Mouse (Mus musculus) embryonic facial prominence, embryonic 11.5 days (tissue): ENCODE results near the gene Mansc1. TPM values are rescaled to one million over a fixed set of nuclear protein-coding genes. Genes with fewer than 3 reads are reported as not detected.

Experiments
- ATAC-seq: fragments of 200-750 bp; cut with Nextera tagmentation; replicated peaks from 2 replicates; pipeline ENCODE4 v1.8.0; 2017; ENCODE audit warnings: low read depth; ENCODE audit not compliant: insufficient number of reproducible peaks, low FRiP score, low TSS enrichment
- DNase-seq: peaks from one replicate; pipeline ENCODE4 v3.0.0-alpha.2; 2015; ENCODE audit warnings: low spot score
- H3K27ac ChIP-seq: fragments of 300-500 bp; sonication (generic); replicated peaks from 2 replicates; pipeline ENCODE4 v1.5.1; 2014; ENCODE audit warnings: mild to moderate bottlenecking, low read depth, low read length, control low read depth
- H3K27me3 ChIP-seq: fragments of 300-500 bp; sonication (generic); 2 replicates; pipeline ENCODE4 v1.6.1; 2014; ENCODE audit warnings: mild to moderate bottlenecking, low read length, moderate library complexity, mixed read lengths; ENCODE audit not compliant: control insufficient read depth, insufficient read depth
- H3K36me3 ChIP-seq: fragments of 300-500 bp; sonication (generic); replicated peaks from 2 replicates; pipeline ENCODE4 v1.6.1; 2014; ENCODE audit warnings: low read depth, mild to moderate bottlenecking, low read length, moderate library complexity, mixed read lengths; ENCODE audit not compliant: control insufficient read depth, insufficient read depth
- H3K4me1 ChIP-seq: fragments of 300-500 bp; sonication (generic); 2 replicates; pipeline ENCODE4 v1.6.1; 2014; ENCODE audit warnings: low read length, mixed read lengths; ENCODE audit not compliant: control insufficient read depth, insufficient read depth
- H3K4me2 ChIP-seq: fragments of 300-500 bp; sonication (generic); 2 replicates; pipeline ENCODE4 v1.6.1; 2014; ENCODE audit warnings: low read depth, mild to moderate bottlenecking, control low read depth, low read length, moderate library complexity
- H3K4me3 ChIP-seq: fragments of 300-500 bp; sonication (generic); 2 replicates; pipeline ENCODE4 v1.5.1; 2014; ENCODE audit warnings: low read depth, low read length, control low read depth
- H3K9ac ChIP-seq: fragments of 300-500 bp; sonication (generic); replicated peaks from 2 replicates; pipeline ENCODE4 v1.6.1; 2014; ENCODE audit warnings: mild to moderate bottlenecking, control low read depth, low read length
- H3K9me3 ChIP-seq: fragments of 300-500 bp; sonication (generic); replicated peaks from 2 replicates; pipeline ENCODE4 v1.6.1; 2016; ENCODE audit warnings: mild to moderate bottlenecking, low read length, inconsistent platforms, mixed read lengths; ENCODE audit not compliant: control insufficient read depth
- WGBS: fragments of 180-500 bp; shearing (Covaris S2); extraction: QIAGEN DNeasy Blood & Tissue Kit; methylation state at CpG from one replicate; pipeline ENCODE4 v1.1.7; 2014; 5-methylcytosine and 5-hydroxymethylcytosine counted together
- polyA plus RNA-seq: library from polyadenylated mRNA; unstranded; fragments of >200 nt; fragmentation: Nextera tagmentation; extraction: Ambion mirVana; gene quantifications from 2 replicates; pipeline ENCODE4 v1.2.1, GENCODE M21; 2014

The Mansc1 gene
- polyA plus RNA-seq, 1 experiment from 2014 or later, result 0.39 TPM

DNA sequence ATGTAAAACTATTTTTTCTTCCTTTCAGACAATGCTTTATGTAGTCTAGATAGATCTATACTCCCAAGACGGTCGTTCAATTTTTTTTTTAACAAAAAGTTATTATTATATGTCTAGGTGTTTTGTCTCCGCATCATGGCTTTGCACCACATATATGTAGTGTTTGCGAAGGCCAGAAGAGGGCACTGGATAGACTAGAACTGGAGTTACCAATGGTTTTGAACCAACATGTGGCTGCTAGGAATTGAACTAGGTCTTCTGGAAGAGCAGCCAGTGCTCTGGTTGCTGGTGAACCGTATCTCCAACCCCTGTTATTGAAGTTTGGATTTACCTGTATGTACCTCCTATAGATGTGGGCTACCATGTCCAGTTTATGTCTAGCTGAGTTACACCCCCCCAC, 11.0 kb upstream of the Mansc1 start:
- H3K36me3 ChIP-seq, result no peaks in the 10 kb centered on the region
- no peaks in the 10 kb centered on the region for H3K9me3 ChIP-seq
- H3K27ac ChIP-seq, result no peak overlapping the region
- H3K4me3 ChIP-seq, result no peak overlapping the region
- H3K4me2 ChIP-seq, result no peak overlapping the region
- H3K9ac ChIP-seq, result no peak overlapping the region
- ATAC-seq (no peak), DNase-seq (no peak)
- WGBS, result 97% methylated on average over 5 of the region's 5 CpGs
- H3K4me1 ChIP-seq, result no peaks in the 10 kb centered on the region; the same call in 1 of the 2 replicates
- no peaks in the 10 kb centered on the region for H3K27me3 ChIP-seq

DNA sequence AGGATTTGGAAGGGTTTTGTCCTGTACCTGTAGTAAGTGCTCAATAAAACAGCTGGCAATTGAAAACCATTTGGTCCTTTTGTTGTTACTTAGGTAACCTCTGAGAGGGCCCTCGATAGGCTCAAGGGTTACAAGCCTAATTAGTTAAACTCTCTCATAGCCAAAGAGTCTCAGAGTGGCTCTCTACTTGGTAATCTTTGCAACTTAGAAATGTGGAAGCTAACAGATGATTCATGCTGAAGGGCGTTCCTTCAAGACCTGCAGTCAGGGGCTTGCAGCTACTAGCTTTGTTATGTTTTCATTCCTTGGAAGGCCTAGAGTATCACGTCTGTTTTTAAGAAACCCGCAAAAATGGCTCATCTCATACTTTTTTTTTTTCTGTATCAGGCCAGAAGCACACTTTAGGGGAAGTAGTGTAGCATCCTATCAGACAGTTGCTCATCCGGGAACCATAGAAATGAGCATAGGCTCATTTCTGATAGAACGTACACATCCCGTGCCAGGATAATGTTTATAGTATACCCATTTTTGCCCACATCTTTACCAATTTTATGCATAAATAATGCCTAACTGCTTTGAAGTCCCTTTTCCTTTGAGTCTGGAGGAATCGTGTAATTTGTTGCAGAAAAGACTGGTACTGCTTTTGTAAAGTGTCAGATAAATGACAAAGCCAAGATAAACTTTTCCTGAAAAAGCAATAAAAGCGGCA, 9.6 kb upstream of the Mansc1 start:
- DNase-seq (no peak), ATAC-seq (no peak)
- no peaks in the 10 kb centered on the region for H3K36me3 ChIP-seq
- no peaks in the 10 kb centered on the region for H3K9me3 ChIP-seq
- no peaks in the 10 kb centered on the region for H3K27me3 ChIP-seq
- 76% methylated on average over 9 of the region's 9 CpGs for WGBS
- peak overlapping the region; percentile 79 for H3K4me2 ChIP-seq
- no peaks in the 10 kb centered on the region; the same call in 1 of the 2 replicates for H3K4me1 ChIP-seq
- peak overlapping the region; percentile 87 for H3K4me3 ChIP-seq
- no peak overlapping the region for H3K27ac ChIP-seq
- no peak overlapping the region for H3K9ac ChIP-seq

DNA sequence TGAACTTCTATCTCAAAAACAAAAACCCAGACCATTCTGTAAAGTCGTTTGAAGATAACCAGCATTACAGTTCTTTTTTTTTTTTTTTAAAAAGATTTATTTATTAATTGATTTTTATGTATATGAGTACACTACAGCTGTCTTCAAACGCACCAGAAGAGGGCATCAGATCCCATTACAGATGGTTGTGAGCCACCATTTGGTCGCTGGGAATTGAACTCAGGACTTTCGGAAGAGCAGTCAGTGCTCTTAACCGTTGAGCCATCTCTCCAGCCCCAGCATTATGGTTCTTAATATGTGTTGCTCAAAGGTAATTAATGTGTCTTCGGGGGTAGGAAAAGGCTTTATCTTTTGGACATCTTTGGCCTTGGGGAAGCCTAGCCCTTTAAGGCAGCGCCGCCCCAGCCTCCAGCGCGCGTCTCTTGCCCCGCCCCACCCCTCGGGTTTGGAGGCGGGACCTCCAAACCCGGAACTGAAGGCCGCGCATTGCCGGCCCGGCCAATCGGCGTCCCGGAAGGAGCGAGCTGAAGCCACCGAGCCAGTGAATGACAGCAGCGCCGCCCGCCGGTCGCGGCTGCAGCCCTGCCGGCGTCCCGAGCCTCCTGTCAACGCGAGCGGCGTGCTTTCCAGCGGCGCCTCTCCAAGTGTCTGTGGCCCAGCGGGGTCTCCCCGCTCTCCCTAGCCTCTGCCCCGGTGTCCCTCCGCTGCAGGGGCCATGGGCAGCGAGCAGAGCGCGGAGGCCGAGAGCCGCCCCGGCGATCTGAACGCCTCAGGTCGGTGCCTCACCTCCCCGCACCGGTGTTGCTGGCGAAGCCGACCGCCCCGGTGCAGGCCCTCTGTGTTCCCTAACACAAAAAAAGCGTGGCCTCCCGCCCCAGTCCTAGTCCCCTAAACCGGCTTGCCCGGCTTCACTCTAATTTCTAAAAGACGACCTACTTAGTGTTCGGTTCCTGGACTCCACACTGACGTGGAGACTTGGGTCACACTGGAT, 8.5 kb upstream of the Mansc1 start:
- Histone ChIP-seq H3K4me1 (no peaks in the 10 kb centered on the region; the same call in 1 of the 2 replicates), H3K36me3 (no peaks in the 10 kb centered on the region), H3K4me2 (peak overlapping the region; percentile 79), H3K4me3 (peak overlapping the region; percentile 87), H3K27ac (0 out of 2 replicates have a peak overlapping the region, but pooled peaks have one; percentile 35), H3K9me3 (no peaks in the 10 kb centered on the region), H3K9ac (peak overlapping the region; percentile 85), H3K27me3 (no peaks in the 10 kb centered on the region)
- ATAC-seq, result peak; percentile 98
- DNase-seq, result peak; percentile 96
- 2% methylated on average over 61 of the region's 65 CpGs for WGBS

DNA sequence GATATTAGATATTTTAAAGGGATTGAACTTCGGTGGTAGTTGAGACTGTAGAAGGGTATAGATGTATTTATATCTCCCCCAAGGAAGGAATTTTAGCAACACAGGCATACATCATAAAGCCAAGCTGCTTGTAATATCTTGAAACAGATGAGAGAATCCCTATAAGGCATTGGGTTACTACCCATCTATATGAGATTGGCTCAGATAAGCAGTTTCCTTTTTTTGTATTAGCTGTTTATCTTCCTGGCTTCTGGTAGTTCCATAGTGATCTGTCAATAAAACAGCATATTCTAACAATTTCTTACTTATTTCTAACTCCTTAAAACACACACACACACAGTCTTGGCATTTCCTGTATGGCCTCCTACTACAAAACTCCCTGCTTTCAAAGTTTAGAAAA, 7.6 kb upstream of the Mansc1 start:
- 96% methylated on average over 1 of the region's 1 CpGs for WGBS
- Histone ChIP-seq H3K4me2 (no peak overlapping the region), H3K27me3 (no peaks in the 10 kb centered on the region), H3K9ac (no peak overlapping the region), H3K4me1 (no peaks in the 10 kb centered on the region; the same call in 1 of the 2 replicates), H3K36me3 (no peaks in the 10 kb centered on the region), H3K9me3 (no peaks in the 10 kb centered on the region), H3K4me3 (no peak overlapping the region), H3K27ac (no peak overlapping the region)
- no peak for DNase-seq
- no peak for ATAC-seq

DNA sequence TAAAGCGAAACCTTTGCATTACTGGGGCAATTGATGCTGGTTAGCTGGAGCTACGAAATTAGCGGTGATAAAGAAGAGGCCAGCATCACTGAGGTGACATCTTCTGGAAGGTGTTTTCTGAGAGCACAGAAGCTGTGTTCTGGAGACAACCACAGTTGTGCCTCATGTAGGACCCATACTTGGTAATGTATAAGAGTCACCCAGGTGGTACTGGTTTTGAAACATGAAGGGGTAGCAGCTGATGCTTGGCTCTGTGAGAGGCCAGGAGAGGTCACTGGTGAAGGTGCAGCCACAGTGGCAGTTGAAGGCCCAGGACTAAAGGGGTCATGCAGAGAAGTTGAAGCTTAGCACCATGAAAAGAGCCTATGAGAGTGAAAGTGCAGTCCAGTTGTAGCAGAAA, 6.9 kb upstream of the Mansc1 start, which contains the start of gene Borcs5:
Gene Borcs5 (plus strand): TSS at position 301 of the 400 bp plus-strand sequence.
- Histone ChIP-seq H3K9me3 (no peaks in the 10 kb centered on the region), H3K9ac (no peak within 1 kb of the TSS), H3K4me3 (no peak within 1 kb of the TSS), H3K27me3 (no peaks in the 10 kb centered on the region), H3K36me3 (no peaks in the 10 kb centered on the region), H3K27ac (no peak within 1 kb of the TSS), H3K4me1 (no peaks in the 10 kb centered on the region; the same call in 1 of the 2 replicates), H3K4me2 (no peak within 1 kb of the TSS)
- ATAC-seq, result no peak
- no peak for DNase-seq
- WGBS, result 94% methylated on average over 3 of the region's 3 CpGs

DNA sequence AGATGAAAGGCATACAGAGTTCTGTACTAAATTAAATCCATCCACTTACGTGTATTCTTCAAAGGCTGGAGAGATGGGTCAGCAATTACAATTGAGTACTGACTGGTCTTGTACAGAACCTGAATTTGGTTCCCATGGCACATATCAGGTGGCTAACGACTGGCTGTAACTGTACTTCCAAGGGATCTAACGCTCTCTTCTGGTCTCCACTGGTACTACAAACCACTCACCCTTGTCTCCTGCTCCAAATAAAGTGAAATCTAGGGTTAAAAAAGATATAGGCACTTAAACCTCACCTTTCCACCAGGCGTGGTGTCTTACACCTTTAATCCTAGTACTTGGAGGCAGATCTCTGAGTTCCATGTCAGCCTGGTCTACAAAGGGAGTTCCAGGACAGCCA, 4.2 kb upstream of the Mansc1 start:
- Histone ChIP-seq H3K4me1 (no peaks in the 10 kb centered on the region), H3K36me3 (no peaks in the 10 kb centered on the region), H3K27me3 (peaks cover 7% of the 10 kb centered on the region; the same call in 1 of the 2 replicates), H3K9ac (no peak overlapping the region), H3K27ac (no peak overlapping the region), H3K4me2 (no peak overlapping the region), H3K9me3 (no peaks in the 10 kb centered on the region), H3K4me3 (no peak overlapping the region)
- WGBS, result 60% methylated on average over 4 of the region's 4 CpGs
- ATAC-seq (no peak), DNase-seq (no peak)

DNA sequence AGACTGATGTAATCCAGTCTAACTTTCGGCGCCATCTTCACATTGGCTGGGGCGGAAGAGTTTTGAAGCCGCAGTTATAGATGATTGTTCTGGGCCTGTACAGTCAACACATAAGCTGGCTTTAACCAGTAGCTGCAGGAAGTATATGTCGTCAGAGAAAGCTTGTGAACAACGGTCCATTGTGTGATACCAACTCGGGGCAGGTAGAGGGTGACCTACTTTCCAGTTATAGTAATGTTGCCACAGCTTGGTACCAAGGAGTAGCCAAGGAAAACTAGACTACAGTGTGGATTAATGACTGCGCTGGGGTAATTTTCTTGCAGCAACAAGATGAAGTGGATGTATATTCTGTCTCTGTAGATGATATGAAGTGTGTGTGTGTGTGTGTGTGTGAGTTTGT, 1.3 kb upstream of the Mansc1 start:
- Histone ChIP-seq H3K4me3 (no peak overlapping the region), H3K27me3 (peaks cover 8% of the 10 kb centered on the region; the same call in 1 of the 2 replicates), H3K4me1 (no peaks in the 10 kb centered on the region), H3K9ac (no peak overlapping the region), H3K36me3 (no peaks in the 10 kb centered on the region), H3K4me2 (no peak overlapping the region), H3K27ac (no peak overlapping the region), H3K9me3 (no peaks in the 10 kb centered on the region)
- 78% methylated on average over 8 of the region's 8 CpGs for WGBS
- DNase-seq (no peak), ATAC-seq (no peak)
